In genomic region chr3:9407119-9407546, GRCm38 (mm10) we compare ENCODE assay signal across 11 mouse cellular contexts.
DNase-seq lines count a peak whose midpoint lies in the region; ATAC-seq and TF ChIP-seq lines count a peak whose summit lies in the region.
"Had no signal": no experiment of that assay in that cellular context is flagged by ENCODE, and none has a peak within 500 bp of the region (broad histone marks: within the 10 kb centered on the region; RNA-seq: fewer than 3 reads in every experiment).

No protein-coding gene starts in this region.

- H3K79me2 ChIP-seq in macrophage (ENCODE audit: inconsistent target): peaks cover 63% of the 10 kb centered on the region

- H3K9ac ChIP-seq in forebrain, embryonic 12.5 days: no peak overlapping the region
- H3K9ac ChIP-seq: embryonic facial prominence, embryonic 12.5 days; midbrain, embryonic 13.5 days had no signal

- peak; percentile 24 to 49 for DNase-seq in left cerebral cortex, postnatal 25 days (ENCODE audit: low spot score in 2 of 2)
- no peak for DNase-seq in left cerebral cortex, adult 2 months (ENCODE audit: extremely low spot score in 1 of 2, low spot score in 2 of 2)
- peak; percentile 53 for DNase-seq in kidney, adult 9 months
- no peak for DNase-seq in spleen, postnatal 14 days (ENCODE audit: low spot score in 2 of 2)
- DNase-seq: spleen, adult 18-20 months had no signal

- no peak overlapping the region for H3K4me2 ChIP-seq in forebrain, embryonic 12.5 days
- H3K4me2 ChIP-seq: embryonic facial prominence, embryonic 12.5 days; midbrain, embryonic 13.5 days had no signal

- H3K4me1 ChIP-seq in forebrain, embryonic 12.5 days: peaks cover 14% of the 10 kb centered on the region; the same call in 1 of the 2 replicates

- no peak overlapping the region for H3K27ac ChIP-seq in left cerebral cortex, adult 2 months
- H3K27ac ChIP-seq in macrophage: peak overlapping the region; percentile 95
- H3K27ac ChIP-seq in forebrain, embryonic 12.5 days: no peak overlapping the region
- H3K27ac ChIP-seq: embryonic facial prominence, embryonic 12.5 days; midbrain, embryonic 13.5 days had no signal

- no peaks in the 10 kb centered on the region for H3K9me3 ChIP-seq in forebrain, embryonic 12.5 days
- H3K9me3 ChIP-seq: midbrain, embryonic 13.5 days had no signal

- peak; percentile 26; the same call in 1 of the 2 replicates for ATAC-seq in granulocyte monocyte progenitor cell, adult 5-6 weeks (replicated peaks; ENCODE audit: poor library complexity, severe bottlenecking)
- no peak for ATAC-seq in erythroid progenitor cell, adult 5-6 weeks (replicated peaks; ENCODE audit: low FRiP score, poor library complexity, severe bottlenecking)
- no peak for ATAC-seq in forebrain, embryonic 12.5 days (ENCODE audit: low FRiP score)
- ATAC-seq: midbrain, embryonic 13.5 days had no signal

- no peak for TF ChIP-seq CTCF in left cerebral cortex, adult 2 months (IDR thresholded peaks at IDR 0.05)

- H3K36me3 ChIP-seq in macrophage (ENCODE audit: inconsistent target): 0 out of 2 replicates have a peak, but pooled peaks cover 2% of the 10 kb centered on the region
- H3K36me3 ChIP-seq in forebrain, embryonic 12.5 days (replicated peaks): no peaks in the 10 kb centered on the region
- H3K36me3 ChIP-seq: embryonic facial prominence, embryonic 12.5 days; midbrain, embryonic 13.5 days had no signal

- H3K27me3 ChIP-seq in forebrain, embryonic 12.5 days: no peaks in the 10 kb centered on the region
- H3K27me3 ChIP-seq: embryonic facial prominence, embryonic 12.5 days; midbrain, embryonic 13.5 days had no signal

- no peak overlapping the region for H3K4me3 ChIP-seq in left cerebral cortex, adult 2 months
- peak overlapping the region; percentile 1; the same call in 1 of the 2 replicates for H3K4me3 ChIP-seq in macrophage (ENCODE audit: inconsistent target)
- H3K4me3 ChIP-seq in forebrain, embryonic 12.5 days (replicated peaks): no peak overlapping the region
- H3K4me3 ChIP-seq: embryonic facial prominence, embryonic 12.5 days; midbrain, embryonic 13.5 days had no signal

- WGBS in macrophage (ENCODE audit: missing documents): under 1% methylated on average over 9 of the region's 9 CpGs
- 84% methylated on average over 9 of the region's 9 CpGs for WGBS in forebrain, embryonic 12.5 days

- intact Hi-C loops in left cerebral cortex, postnatal 25 days (cut with DNase I): no loop called here
- intact Hi-C loops in left cerebral cortex, adult 2 months (cut with DNase I): loop anchor here (10.0 kb wide), 1 partner anchor 538 kb away; no protein-coding TSS in a partner anchor

Comparison
In these comparisons a context has a peak if more than half of its experiments do, and no peak if none do; other contexts are left out.
1. DNase-seq: peak in left cerebral cortex, postnatal 25 days (2 of 2) and kidney, adult 9 months (single experiment); none in left cerebral cortex, adult 2 months (0 of 2) and spleen, postnatal 14 days (0 of 2).